ENCODE assay signal across 9 mouse cellular contexts in genomic region chr10:94466313-94466712, GRCm38 (mm10).
DNase-seq lines count a peak whose midpoint lies in the region; ATAC-seq lines count a peak whose summit lies in the region.
"Had no signal": no experiment of that assay in that cellular context is flagged by ENCODE, and none has a peak within 500 bp of the region (broad histone marks: within the 10 kb centered on the region; RNA-seq: fewer than 3 reads in every experiment).

No protein-coding gene starts in this region.

- H3K27ac ChIP-seq in forebrain, embryonic 13.5 days = no peak overlapping the region
- H3K27ac ChIP-seq: midbrain, embryonic 13.5 days had no signal

- H3K4me2 ChIP-seq in forebrain, embryonic 13.5 days = no peak overlapping the region
- H3K4me2 ChIP-seq: midbrain, embryonic 13.5 days had no signal

- H3K36me3 ChIP-seq in forebrain, embryonic 13.5 days (ENCODE audit: poor library complexity, severe bottlenecking) = no peaks in the 10 kb centered on the region
- H3K36me3 ChIP-seq: midbrain, embryonic 13.5 days had no signal

- ATAC-seq in forebrain, embryonic 13.5 days = no peak
- ATAC-seq: midbrain, embryonic 13.5 days had no signal

- no peak overlapping the region for H3K4me3 ChIP-seq in forebrain, embryonic 13.5 days
- H3K4me3 ChIP-seq: midbrain, embryonic 13.5 days had no signal

- no peaks in the 10 kb centered on the region for H3K27me3 ChIP-seq in forebrain, embryonic 13.5 days
- H3K27me3 ChIP-seq: midbrain, embryonic 13.5 days had no signal

- no peaks in the 10 kb centered on the region for H3K4me1 ChIP-seq in forebrain, embryonic 13.5 days
- H3K4me1 ChIP-seq: midbrain, embryonic 13.5 days had no signal

- intact Hi-C loops in left cerebral cortex, postnatal 4 days (cut with DNase I) = no loop called here

- peak; percentile 31 for DNase-seq in gastrocnemius, adult 18-20 months (ENCODE audit: low spot score)
- no peak for DNase-seq in gastrocnemius, postnatal 25 days
- DNase-seq in left cerebral cortex, adult 11 months (ENCODE audit: low spot score) = peak; percentile 37
- DNase-seq in left cerebral cortex, postnatal 4 days = no peak
- peak; percentile 19 for DNase-seq in heart, postnatal 4 days
- DNase-seq in lung, postnatal 36 days = peak; percentile 68
- no peak for DNase-seq in yolk sac, embryonic 10.5 days (ENCODE audit: low spot score)

- no peak overlapping the region for H3K9ac ChIP-seq in forebrain, embryonic 13.5 days
- H3K9ac ChIP-seq: midbrain, embryonic 13.5 days had no signal

- WGBS in forebrain, embryonic 13.5 days = 82% methylated on average over 7 of the region's 7 CpGs

- no peaks in the 10 kb centered on the region for H3K9me3 ChIP-seq in forebrain, embryonic 13.5 days (replicated peaks)
- H3K9me3 ChIP-seq: midbrain, embryonic 13.5 days had no signal

Comparison
In these comparisons a context has a peak if more than half of its experiments do, and no peak if none do; other contexts are left out.
1. DNase-seq: peak in gastrocnemius, adult 18-20 months (single experiment), left cerebral cortex, adult 11 months (single experiment), heart, postnatal 4 days (single experiment) and lung, postnatal 36 days (single experiment); none in gastrocnemius, postnatal 25 days (single experiment), left cerebral cortex, postnatal 4 days (single experiment) and yolk sac, embryonic 10.5 days (single experiment).